Mouse (Mus musculus): ENCODE measurements around the gene Cd81. TPM values are rescaled to one million over a fixed set of nuclear protein-coding genes. Genes with fewer than 3 reads are reported as not detected.

Gene Cd81
- polyA plus RNA-seq, 1 experiment from 2014 or later, result 319 TPM

GRCm38 (mm10) chr7:143112395-143112794 is 59.9 kb downstream of the Cd81 start:
- Histone ChIP-seq H3K36me3 (ENCODE audit: control insufficient read depth, insufficient read depth) (no peaks in the 10 kb centered on the region), H3K4me1 (replicated peaks; ENCODE audit: control insufficient read depth, insufficient read depth, low read length) (peaks cover 1% of the 10 kb centered on the region), H3K4me2 (ENCODE audit: low read length) (no peak overlapping the region), H3K9me3 (ENCODE audit: control insufficient read depth, low read length) (peaks cover 2% of the 10 kb centered on the region), H3K9ac (replicated peaks; ENCODE audit: low read depth, low read length) (no peak overlapping the region), H3K27ac (ENCODE audit: low read length) (no peak overlapping the region), H3K4me3 (replicated peaks; ENCODE audit: low read length) (no peak overlapping the region), H3K27me3 (replicated peaks; ENCODE audit: control insufficient read depth, insufficient read depth, low read length) (peaks cover 25% of the 10 kb centered on the region)
- 55% methylated on average over 1 of the region's 1 CpGs for WGBS
- ATAC-seq, result no peak

DNA sequence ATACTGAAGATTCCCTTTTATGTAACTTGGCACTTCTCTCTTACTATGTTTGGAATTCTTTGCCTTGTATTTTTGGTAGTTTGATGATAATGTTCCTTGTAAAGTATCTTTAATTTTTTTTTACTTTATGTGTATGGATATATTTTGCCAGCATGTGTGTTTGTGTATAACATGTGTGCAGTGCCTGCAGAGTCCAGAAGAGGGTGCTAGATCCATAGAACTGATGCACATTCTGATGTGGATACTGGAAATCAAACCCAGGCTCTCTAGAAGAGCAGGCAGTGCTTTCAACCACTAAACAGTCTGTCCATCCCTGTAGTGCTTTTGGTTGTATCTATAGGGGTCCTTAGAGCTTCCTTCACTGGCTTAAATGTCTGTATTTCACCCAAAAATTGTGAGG is 62.2 kb downstream of the Cd81 start:
- Histone ChIP-seq H3K36me3 (ENCODE audit: control insufficient read depth, insufficient read depth) (no peaks in the 10 kb centered on the region), H3K9me3 (ENCODE audit: control insufficient read depth, low read length) (peaks cover 2% of the 10 kb centered on the region), H3K4me3 (replicated peaks; ENCODE audit: low read length) (no peak overlapping the region), H3K27ac (ENCODE audit: low read length) (no peak overlapping the region), H3K4me1 (replicated peaks; ENCODE audit: control insufficient read depth, insufficient read depth, low read length) (no peaks in the 10 kb centered on the region), H3K9ac (replicated peaks; ENCODE audit: low read depth, low read length) (no peak overlapping the region), H3K27me3 (replicated peaks; ENCODE audit: control insufficient read depth, insufficient read depth, low read length) (peaks cover 6% of the 10 kb centered on the region; the same call in 1 of the 2 replicates), H3K4me2 (ENCODE audit: low read length) (no peak overlapping the region)
- no peak for ATAC-seq

DNA sequence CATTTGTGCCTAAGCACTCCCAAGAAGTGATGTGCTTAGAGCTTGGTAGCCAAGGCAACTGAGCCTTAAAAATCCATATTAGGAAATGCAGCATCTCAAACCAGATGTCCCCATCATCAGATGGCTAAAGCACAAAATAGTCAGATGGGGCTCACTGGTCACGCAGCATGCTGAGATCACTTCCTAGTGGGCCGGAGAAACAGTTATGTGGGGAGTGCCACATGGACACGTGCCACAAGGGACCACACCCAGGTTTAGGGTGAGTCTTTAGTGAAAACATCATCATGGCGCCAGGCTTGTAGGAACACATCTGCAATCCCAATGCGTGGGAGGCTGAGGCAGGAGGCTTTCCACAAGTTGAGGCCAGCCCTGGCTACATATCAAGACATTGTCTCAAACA is 64.0 kb downstream of the Cd81 start:
- H3K4me1 ChIP-seq (replicated peaks; ENCODE audit: control insufficient read depth, insufficient read depth, low read length), result no peaks in the 10 kb centered on the region
- H3K9ac ChIP-seq (replicated peaks; ENCODE audit: low read depth, low read length), result no peak overlapping the region
- H3K4me2 ChIP-seq (ENCODE audit: low read length), result no peak overlapping the region
- H3K9me3 ChIP-seq (ENCODE audit: control insufficient read depth, low read length), result peaks cover 2% of the 10 kb centered on the region
- WGBS, result 83% methylated on average over 5 of the region's 5 CpGs
- H3K36me3 ChIP-seq (ENCODE audit: control insufficient read depth, insufficient read depth), result no peaks in the 10 kb centered on the region
- 0 out of 2 replicates have a peak, but pooled peaks cover 2% of the 10 kb centered on the region for H3K27me3 ChIP-seq (replicated peaks; ENCODE audit: control insufficient read depth, insufficient read depth, low read length)
- no peak overlapping the region for H3K27ac ChIP-seq (ENCODE audit: low read length)
- no peak for ATAC-seq
- H3K4me3 ChIP-seq (replicated peaks; ENCODE audit: low read length), result no peak overlapping the region

Other genes starting within 250 kb of the Cd81 start
- 6.4 TPM in 2 replicates for gene Th, start 121.6 kb upstream of the Cd81 start, polyA plus RNA-seq (2015; fragmentation: Nextera tagmentation; extraction: Ambion mirVana)
- gene Ascl2, start 83.5 kb upstream of the Cd81 start, polyA plus RNA-seq (2015; fragmentation: Nextera tagmentation; extraction: Ambion mirVana), result 0.40 and 0.98 TPM in 2 replicates
- 0.32 and 0.53 TPM in 2 replicates for gene Tspan32, start 47.7 kb upstream of the Cd81 start, polyA plus RNA-seq (2015; fragmentation: Nextera tagmentation; extraction: Ambion mirVana)
- gene Tssc4, start 16.5 kb downstream of the Cd81 start, polyA plus RNA-seq (2015; fragmentation: Nextera tagmentation; extraction: Ambion mirVana), result 99.7 and 109 TPM in 2 replicates
- gene Trpm5, start 41.9 kb downstream of the Cd81 start, polyA plus RNA-seq (2015; fragmentation: Nextera tagmentation; extraction: Ambion mirVana), result 1.1 and 1.2 TPM in 2 replicates
- gene Kcnq1, start 53.6 kb downstream of the Cd81 start, polyA plus RNA-seq (2015; fragmentation: Nextera tagmentation; extraction: Ambion mirVana), result 1.0 and 1.1 TPM in 2 replicates

Data from forebrain, embryonic 16.5 days (tissue).